Mouse (Mus musculus) lung, embryonic 15.5 days (tissue): ENCODE results near the gene Cytip. TPM values are rescaled to one million over a fixed set of nuclear protein-coding genes. Genes with fewer than 3 reads are reported as not detected.

Experiments used
- ATAC-seq: fragments of 200-750 bp; cut with Nextera tagmentation; 2 replicates; pipeline ENCODE4 v1.8.0; 2017; ENCODE audit warnings: moderate number of reproducible peaks, borderline replicate concordance; ENCODE audit not compliant: low FRiP score, low TSS enrichment; ENCODE audit errors: extremely low read depth
- H3K27ac ChIP-seq: fragments of 300-500 bp; sonication (generic); 2 replicates; pipeline ENCODE4 v1.5.1; 2015; ENCODE audit warnings: moderate library complexity, mild to moderate bottlenecking, inconsistent platforms
- H3K27me3 ChIP-seq: fragments of 300-500 bp; sonication (generic); 2 replicates; pipeline ENCODE4 v1.6.1; 2015; ENCODE audit warnings: inconsistent platforms
- H3K36me3 ChIP-seq: fragments of 300-500 bp; sonication (generic); 2 replicates; pipeline ENCODE4 v1.6.1; 2015; ENCODE audit warnings: inconsistent platforms
- H3K4me1 ChIP-seq: fragments of 300-500 bp; sonication (generic); 2 replicates; pipeline ENCODE4 v1.6.1; 2015; ENCODE audit warnings: inconsistent platforms
- H3K4me2 ChIP-seq: fragments of 300-500 bp; sonication (generic); 2 replicates; pipeline ENCODE4 v1.6.1; 2015; ENCODE audit warnings: inconsistent platforms, mild to moderate bottlenecking, moderate library complexity
- H3K4me3 ChIP-seq: fragments of 300-500 bp; sonication (generic); 2 replicates; pipeline ENCODE4 v1.5.1; 2015; ENCODE audit warnings: mild to moderate bottlenecking, inconsistent platforms
- H3K9ac ChIP-seq: fragments of 300-500 bp; sonication (generic); 2 replicates; pipeline ENCODE4 v1.6.1; 2015; ENCODE audit warnings: inconsistent platforms
- H3K9me3 ChIP-seq: fragments of 300-500 bp; sonication (generic); 2 replicates; pipeline ENCODE4 v1.6.1; 2016; ENCODE audit warnings: inconsistent platforms
- WGBS: fragments of 180-500 bp; shearing (Covaris S2); methylation state at CpG from one replicate; pipeline ENCODE4 v1.1.7; 2015; 5-methylcytosine and 5-hydroxymethylcytosine counted together
- polyA plus RNA-seq: library from polyadenylated mRNA; unstranded; fragments of >200 nt; fragmentation: Nextera tagmentation; extraction: Ambion mirVana; gene quantifications from 2 replicates; pipeline ENCODE4 v1.2.1, GENCODE M21; 2015

Cytip gene
- polyA plus RNA-seq, 1 experiment from 2014 or later: 4.0 TPM

DNA sequence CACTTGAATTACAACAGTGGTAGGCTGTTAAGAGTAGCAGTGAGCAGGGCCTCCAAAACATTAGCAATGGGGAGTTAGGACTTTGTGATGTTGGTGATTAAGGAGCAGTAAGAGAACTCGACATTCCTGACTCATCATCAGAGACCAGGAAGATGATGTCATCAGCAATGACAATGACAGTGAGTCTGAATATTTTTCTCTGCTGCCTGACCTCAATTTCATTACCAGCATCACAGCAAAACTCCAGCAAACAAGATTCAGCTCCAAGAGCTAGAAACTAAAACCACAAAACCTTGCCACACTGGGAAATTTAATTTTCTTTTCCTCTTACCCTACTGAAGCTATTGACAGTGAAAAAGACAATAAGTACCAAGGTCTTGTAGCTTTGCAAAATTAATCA, 14.6 kb downstream of the Cytip start:
- ATAC-seq: no peak
- 67% methylated on average over 1 of the region's 1 CpGs for WGBS

DNA sequence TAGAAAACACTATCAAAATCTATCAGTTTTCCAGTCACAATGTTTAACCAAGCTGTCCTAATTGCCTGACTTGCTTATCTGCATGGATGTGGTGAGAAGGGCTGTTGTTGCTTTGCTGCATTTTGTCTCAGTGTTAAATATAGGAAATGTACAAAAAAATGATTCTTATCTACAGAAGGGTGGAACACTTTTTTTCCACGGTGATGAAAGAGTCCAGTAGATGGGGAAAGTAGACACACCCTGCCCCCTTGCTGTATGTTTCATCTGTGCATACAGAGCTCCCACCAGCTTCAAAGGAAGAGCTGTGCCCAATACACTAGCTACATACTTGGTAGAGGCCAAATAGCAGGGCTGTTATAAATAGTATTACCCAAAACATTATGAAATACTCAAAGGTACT, 16.3 kb downstream of the Cytip start:
- H3K27me3 ChIP-seq: no peaks in the 10 kb centered on the region
- no peaks in the 10 kb centered on the region for H3K9me3 ChIP-seq
- no peak overlapping the region for H3K4me2 ChIP-seq
- ATAC-seq: no peak
- no peaks in the 10 kb centered on the region for H3K36me3 ChIP-seq
- H3K4me3 ChIP-seq: no peak overlapping the region
- H3K9ac ChIP-seq: no peak overlapping the region
- H3K27ac ChIP-seq: no peak overlapping the region
- H3K4me1 ChIP-seq: peaks cover 13% of the 10 kb centered on the region
- WGBS: 46% methylated on average over 1 of the region's 1 CpGs

More for the DNA sequence above, 14.6 kb downstream of the Cytip start:
- no peak overlapping the region for H3K9ac ChIP-seq
- no peaks in the 10 kb centered on the region for H3K4me1 ChIP-seq
- no peaks in the 10 kb centered on the region for H3K27me3 ChIP-seq
- H3K27ac ChIP-seq: no peak overlapping the region
- no peaks in the 10 kb centered on the region for H3K36me3 ChIP-seq
- H3K4me2 ChIP-seq: no peak overlapping the region
- H3K4me3 ChIP-seq: no peak overlapping the region
- no peaks in the 10 kb centered on the region for H3K9me3 ChIP-seq

DNA sequence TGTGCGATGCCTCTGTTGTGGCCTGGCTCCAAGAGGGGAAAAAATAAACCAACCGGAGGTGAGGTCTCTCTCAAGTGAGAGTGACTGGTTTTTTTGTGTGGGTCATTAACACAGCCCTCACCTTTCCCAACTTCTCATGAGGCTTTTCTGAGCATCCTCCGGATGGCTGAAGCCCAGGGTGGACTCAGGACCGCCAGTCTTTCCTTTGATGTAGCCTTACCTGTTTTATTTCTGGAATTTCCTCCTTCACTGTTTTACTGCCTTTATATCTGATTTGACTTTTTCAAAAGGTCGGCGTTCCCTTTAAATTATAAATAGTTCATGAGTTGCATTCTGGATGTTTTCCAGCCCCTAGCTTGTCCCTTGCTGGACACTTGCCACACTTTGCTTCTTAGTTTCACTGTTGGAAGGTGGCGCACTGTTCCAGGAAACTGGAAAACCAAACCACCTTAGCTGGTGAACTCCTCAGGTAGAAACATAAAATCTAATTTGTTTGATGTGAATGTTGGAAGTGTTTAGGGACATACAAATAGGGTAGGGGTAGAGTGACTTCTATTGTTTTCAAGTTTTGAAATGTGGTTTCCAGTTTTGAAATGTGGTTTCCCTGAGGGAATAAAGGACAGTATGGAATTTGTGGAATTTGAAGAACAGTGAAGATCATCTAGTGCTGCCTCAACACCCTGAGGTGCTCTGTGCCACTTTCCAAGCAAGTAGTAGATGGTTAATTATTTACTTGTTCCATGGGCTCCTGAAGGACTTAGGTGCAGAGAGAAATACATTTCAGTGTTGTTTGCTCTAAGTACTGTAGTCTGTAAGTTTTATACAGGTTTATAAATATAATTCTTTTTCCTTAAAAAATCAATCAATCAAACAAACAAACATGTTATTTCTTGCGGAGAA, 19.7 kb downstream of the Cytip start:
- WGBS: 55% methylated on average over 8 of the region's 8 CpGs
- Histone ChIP-seq H3K4me2 (no peak overlapping the region), H3K27me3 (no peaks in the 10 kb centered on the region), H3K27ac (peak overlapping the region; percentile 42), H3K4me1 (peaks cover 13% of the 10 kb centered on the region), H3K36me3 (no peaks in the 10 kb centered on the region), H3K9me3 (no peaks in the 10 kb centered on the region), H3K4me3 (no peak overlapping the region), H3K9ac (no peak overlapping the region)
- no peak; the same call in 1 of the 2 replicates for ATAC-seq

DNA sequence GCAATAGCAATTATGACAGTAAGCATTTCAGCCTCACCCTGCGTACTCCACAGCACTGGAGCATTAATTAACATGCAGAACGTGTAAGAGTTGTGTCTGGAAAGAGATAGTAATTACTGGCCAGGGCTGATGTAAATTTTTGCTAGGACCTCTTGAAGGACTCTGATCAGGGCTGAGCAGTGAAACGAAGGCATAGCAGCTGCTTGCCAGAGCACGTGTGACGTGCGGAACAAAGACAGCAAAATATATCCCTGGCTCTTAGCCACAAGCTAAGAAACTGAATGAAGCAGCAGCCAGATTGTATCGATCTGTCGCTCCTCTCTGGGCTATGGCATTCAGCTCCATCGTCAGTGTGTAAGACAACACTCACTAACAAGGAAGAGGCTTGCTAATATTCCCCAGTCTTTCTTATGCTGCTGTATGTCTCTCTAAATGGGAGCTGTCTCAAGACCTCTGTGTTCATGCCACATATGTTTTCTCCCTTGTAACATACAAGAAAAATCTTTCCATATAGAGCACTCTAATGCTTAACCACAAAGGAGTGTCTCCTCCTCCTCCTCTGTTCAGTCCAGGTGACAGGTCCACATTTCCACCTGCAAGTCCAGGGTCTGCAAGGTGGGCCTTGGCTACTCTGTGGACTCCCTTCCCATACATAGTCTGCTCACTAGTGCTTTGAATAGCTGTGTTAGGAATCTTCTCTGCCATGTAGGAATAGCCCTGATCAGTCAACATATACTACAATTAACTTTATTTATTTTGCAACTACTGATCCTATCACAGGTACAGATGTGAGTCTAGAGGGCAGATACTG, 20.7 kb downstream of the Cytip start:
- Histone ChIP-seq H3K36me3 (no peaks in the 10 kb centered on the region), H3K9ac (no peak overlapping the region), H3K4me2 (no peak overlapping the region), H3K9me3 (no peaks in the 10 kb centered on the region), H3K4me1 (peaks cover 13% of the 10 kb centered on the region), H3K27ac (peak overlapping the region; percentile 42), H3K27me3 (no peaks in the 10 kb centered on the region), H3K4me3 (no peak overlapping the region)
- peak; percentile 63; the same call in 1 of the 2 replicates for ATAC-seq
- 54% methylated on average over 9 of the region's 9 CpGs for WGBS

DNA sequence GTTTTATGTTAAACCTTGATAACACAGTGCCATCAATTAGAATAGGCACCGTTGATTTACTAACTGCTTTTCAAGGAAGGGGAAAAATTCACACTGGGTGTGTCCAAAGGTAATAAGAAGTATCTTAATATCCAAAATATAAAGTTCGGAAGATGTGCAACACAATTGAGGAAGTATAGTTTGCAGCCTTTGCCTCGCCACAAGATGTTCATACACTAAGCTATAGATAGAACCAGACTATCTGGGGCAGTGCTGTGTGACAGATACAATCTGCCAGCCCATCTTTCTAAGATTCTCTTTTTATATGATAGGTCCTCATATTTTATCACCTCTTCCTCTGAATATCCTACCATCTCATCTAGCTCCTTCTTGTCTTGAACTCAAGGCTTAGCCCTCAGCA, 22.4 kb downstream of the Cytip start:
- Histone ChIP-seq H3K4me3 (no peak overlapping the region), H3K27ac (no peak overlapping the region), H3K36me3 (no peaks in the 10 kb centered on the region), H3K27me3 (no peaks in the 10 kb centered on the region), H3K4me2 (no peak overlapping the region), H3K9me3 (no peaks in the 10 kb centered on the region), H3K9ac (no peak overlapping the region), H3K4me1 (peaks cover 13% of the 10 kb centered on the region)
- no peak for ATAC-seq
- WGBS: 82% methylated on average over 3 of the region's 3 CpGs

DNA sequence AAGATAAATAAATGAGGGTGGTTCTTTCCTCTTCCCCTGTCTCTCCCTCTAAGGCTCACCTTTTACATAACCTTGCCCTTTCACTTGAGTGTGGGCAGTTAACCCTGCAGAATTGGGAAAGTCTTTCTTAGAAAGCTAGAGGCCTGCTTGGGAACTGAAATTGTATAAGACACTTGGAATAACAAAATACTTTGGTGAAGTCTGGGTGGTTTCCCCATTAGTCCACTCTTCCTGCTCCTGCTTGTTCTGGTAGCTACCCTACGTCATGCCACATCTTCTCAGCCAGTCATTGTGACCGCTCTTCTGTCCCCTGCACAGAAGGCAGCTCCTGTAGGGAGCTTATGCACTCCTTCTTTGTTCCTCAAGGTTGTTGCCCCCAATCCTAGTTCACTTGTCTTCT, 26.2 kb downstream of the Cytip start:
- no peaks in the 10 kb centered on the region for H3K9me3 ChIP-seq
- H3K4me2 ChIP-seq: no peak overlapping the region
- WGBS: 93% methylated on average over 2 of the region's 2 CpGs
- no peaks in the 10 kb centered on the region for H3K36me3 ChIP-seq
- H3K9ac ChIP-seq: no peak overlapping the region
- H3K27me3 ChIP-seq: no peaks in the 10 kb centered on the region
- H3K4me3 ChIP-seq: no peak overlapping the region
- no peaks in the 10 kb centered on the region for H3K4me1 ChIP-seq
- ATAC-seq: no peak
- no peak overlapping the region for H3K27ac ChIP-seq

DNA sequence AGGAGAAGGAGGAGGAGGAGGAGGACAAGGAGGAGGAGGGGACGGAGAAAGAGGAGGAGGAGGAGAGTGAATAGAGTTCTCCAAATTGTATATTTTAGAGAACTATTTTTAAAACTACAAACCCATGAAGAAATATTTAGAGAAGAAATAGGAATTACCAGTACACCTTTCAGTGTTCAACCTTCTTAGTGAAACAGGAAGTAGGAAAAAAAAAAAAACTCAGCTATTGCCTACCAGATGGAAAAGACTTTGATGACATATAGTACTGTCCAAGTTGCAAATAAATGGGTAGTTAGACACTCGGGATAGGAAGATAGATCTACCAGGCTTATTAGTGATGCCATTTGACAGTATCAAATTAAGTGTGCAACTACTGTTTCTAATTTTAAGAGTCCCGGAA, 27.7 kb downstream of the Cytip start:
- no peaks in the 10 kb centered on the region for H3K27me3 ChIP-seq
- H3K27ac ChIP-seq: no peak overlapping the region
- H3K9me3 ChIP-seq: no peaks in the 10 kb centered on the region
- no peak overlapping the region for H3K9ac ChIP-seq
- no peak for ATAC-seq
- no peak overlapping the region for H3K4me3 ChIP-seq
- no peak overlapping the region for H3K4me2 ChIP-seq
- WGBS: 80% methylated on average over 3 of the region's 3 CpGs
- no peaks in the 10 kb centered on the region for H3K36me3 ChIP-seq
- 0 out of 2 replicates have a peak, but pooled peaks cover 2% of the 10 kb centered on the region for H3K4me1 ChIP-seq

DNA sequence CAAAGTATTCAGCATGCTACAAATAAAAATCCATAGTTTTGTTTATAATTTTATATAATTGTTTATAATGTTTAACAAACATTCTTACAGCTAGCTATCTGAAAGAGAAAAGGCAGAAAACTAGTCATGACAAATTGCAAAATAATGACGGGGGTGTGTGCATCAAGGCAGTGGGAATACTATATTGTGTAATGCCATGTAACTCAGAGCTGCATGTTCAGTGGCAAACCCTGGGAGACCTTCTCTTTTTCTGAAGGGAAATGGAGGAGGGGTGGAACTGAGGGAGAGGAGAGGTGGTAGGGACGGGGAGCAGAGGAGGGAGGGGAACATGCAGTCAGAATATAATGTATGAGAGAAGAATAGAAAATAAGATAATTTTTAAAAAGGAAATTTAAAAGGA, 28.6 kb downstream of the Cytip start:
- Histone ChIP-seq H3K4me1 (0 out of 2 replicates have a peak, but pooled peaks cover 2% of the 10 kb centered on the region), H3K9ac (no peak overlapping the region), H3K27ac (no peak overlapping the region), H3K4me2 (no peak overlapping the region), H3K9me3 (no peaks in the 10 kb centered on the region), H3K27me3 (no peaks in the 10 kb centered on the region), H3K36me3 (no peaks in the 10 kb centered on the region), H3K4me3 (no peak overlapping the region)
- 52% methylated on average over 2 of the region's 2 CpGs for WGBS
- no peak for ATAC-seq

DNA sequence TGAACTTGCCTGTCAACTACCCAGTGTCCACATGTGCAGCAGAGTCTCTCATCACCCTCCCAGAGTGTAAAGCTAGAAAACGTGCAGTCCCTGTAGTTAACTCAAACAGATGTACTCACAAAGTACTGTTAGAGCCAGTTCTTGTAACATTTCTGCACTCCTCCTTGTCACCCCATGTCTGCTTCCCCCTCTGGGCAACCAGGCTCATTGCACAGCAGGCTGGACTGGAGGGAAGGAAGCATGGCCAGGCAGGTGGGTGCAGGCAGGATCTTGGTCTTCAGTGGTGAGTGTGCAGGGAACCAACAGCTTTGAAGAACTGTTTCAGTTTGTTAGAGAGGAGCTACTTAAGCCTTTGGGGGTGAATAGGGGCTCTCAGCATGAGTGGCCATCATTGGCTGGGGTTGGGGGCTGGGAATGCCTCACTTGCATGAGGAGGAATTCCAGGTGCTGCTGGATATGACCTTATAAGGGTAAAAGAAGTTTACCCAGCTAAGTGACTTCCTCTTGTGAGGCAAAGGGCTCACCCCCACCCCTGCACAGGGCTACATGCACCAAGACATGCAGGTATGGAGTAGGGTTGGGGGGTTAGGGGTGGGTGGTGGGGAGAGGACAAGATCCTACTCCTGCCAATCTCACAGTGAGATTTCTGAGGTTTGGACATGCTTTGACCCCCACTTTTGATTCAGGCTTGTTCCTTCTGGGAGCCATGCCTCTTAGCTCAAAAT, 31.7 kb downstream of the Cytip start:
- no peaks in the 10 kb centered on the region for H3K36me3 ChIP-seq
- H3K4me1 ChIP-seq: 0 out of 2 replicates have a peak, but pooled peaks cover 2% of the 10 kb centered on the region
- H3K27ac ChIP-seq: no peak overlapping the region
- no peak overlapping the region for H3K4me2 ChIP-seq
- H3K27me3 ChIP-seq: no peaks in the 10 kb centered on the region
- no peak overlapping the region for H3K9ac ChIP-seq
- WGBS: 43% methylated on average over 1 of the region's 1 CpGs
- H3K9me3 ChIP-seq: no peaks in the 10 kb centered on the region
- ATAC-seq: peak; percentile 72
- H3K4me3 ChIP-seq: no peak overlapping the region

DNA sequence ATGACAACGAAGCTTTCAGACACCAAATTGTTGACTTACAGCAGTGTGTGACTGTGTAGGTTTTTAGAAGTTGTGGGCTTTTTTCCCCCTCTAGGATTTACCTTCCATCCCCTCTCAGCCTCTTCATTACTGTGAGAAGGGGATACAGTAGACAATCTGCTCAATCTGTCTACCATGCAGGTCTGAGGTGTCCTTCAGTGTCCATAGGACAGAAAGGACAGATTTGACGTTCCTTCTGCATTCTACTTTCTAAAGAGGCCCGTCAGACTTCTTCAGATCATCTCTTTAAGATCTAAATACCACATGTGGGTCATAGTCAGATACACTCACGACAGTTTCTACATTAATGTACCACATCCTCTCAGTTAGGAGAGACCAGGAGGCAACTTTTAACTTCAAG, 33.5 kb downstream of the Cytip start:
- H3K36me3 ChIP-seq: no peaks in the 10 kb centered on the region
- no peak overlapping the region for H3K4me2 ChIP-seq
- no peak overlapping the region for H3K27ac ChIP-seq
- H3K4me3 ChIP-seq: no peak overlapping the region
- no peak for ATAC-seq
- 0 out of 2 replicates have a peak, but pooled peaks cover 2% of the 10 kb centered on the region for H3K4me1 ChIP-seq
- no peak overlapping the region for H3K9ac ChIP-seq
- H3K9me3 ChIP-seq: no peaks in the 10 kb centered on the region
- no peaks in the 10 kb centered on the region for H3K27me3 ChIP-seq
- 70% methylated on average over 4 of the region's 4 CpGs for WGBS

DNA sequence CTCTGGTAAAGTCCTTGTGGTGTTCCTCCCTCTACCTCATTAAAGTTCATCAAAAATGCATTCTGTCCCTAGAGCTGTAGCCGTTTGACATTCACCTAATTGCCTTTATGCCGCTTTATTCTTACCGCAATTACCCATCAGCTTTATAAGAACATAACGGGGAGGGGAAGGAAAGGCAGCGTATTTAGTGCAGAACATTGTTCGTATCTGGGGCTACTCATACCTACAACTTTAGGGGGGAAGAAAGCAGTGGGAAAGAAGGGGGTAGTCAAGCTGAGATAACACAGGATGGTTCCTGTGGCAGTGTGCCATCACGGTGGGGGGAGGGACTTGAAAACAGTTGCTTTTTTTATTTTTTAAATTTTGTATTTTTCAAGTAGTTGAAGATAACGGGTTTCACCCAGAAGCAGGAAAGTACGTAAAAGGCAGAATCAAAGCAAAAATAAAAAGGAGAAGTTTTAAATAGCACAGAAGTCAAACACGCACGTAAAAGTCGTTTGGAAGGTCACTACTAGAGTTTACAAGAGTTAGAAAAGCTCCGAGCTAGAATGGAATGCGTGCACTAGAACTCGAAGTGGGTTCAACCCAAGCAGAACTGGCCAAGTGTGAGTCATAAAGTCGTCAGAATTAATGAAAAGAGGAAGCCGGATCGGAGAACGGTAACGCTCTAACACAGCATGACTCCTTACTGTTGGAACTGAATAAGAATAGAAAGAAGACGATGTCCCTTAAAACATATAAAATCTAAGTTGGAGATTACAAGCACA, 34.6 kb downstream of the Cytip start:
- Histone ChIP-seq H3K9me3 (no peaks in the 10 kb centered on the region), H3K27me3 (no peaks in the 10 kb centered on the region), H3K4me1 (0 out of 2 replicates have a peak, but pooled peaks cover 2% of the 10 kb centered on the region), H3K4me2 (no peak overlapping the region), H3K9ac (no peak overlapping the region), H3K4me3 (no peak overlapping the region), H3K27ac (no peak overlapping the region), H3K36me3 (no peaks in the 10 kb centered on the region)
- ATAC-seq: no peak
- WGBS: 56% methylated on average over 21 of the region's 21 CpGs
